Mouse (Mus musculus) limb, embryonic 10.5 days (tissue): Measurements from ENCODE around the gene Rgs19. TPM values are rescaled to one million over a fixed set of nuclear protein-coding genes. Genes with fewer than 3 reads are reported as not detected.

Experiments used
- DNase-seq: peaks from one replicate; pipeline ENCODE4 v3.0.0-alpha.2; 2017; ENCODE audit warnings: low spot score
- H3K27ac ChIP-seq: fragments of 300-500 bp; sonication (generic); 2 replicates; pipeline ENCODE4 v1.5.1; 2016; ENCODE audit warnings: mild to moderate bottlenecking
- H3K27me3 ChIP-seq: fragments of 300-500 bp; sonication (generic); 2 replicates; pipeline ENCODE4 v1.6.1; 2016; ENCODE audit warnings: low read depth, mild to moderate bottlenecking; ENCODE audit not compliant: poor library complexity, severe bottlenecking
- H3K36me3 ChIP-seq: fragments of 300-500 bp; sonication (generic); 2 replicates; pipeline ENCODE4 v1.6.1; 2016; ENCODE audit warnings: mild to moderate bottlenecking, moderate library complexity
- H3K4me1 ChIP-seq: fragments of 300-500 bp; sonication (generic); 2 replicates; pipeline ENCODE4 v1.6.1; 2016
- H3K4me3 ChIP-seq: fragments of 300-500 bp; sonication (generic); 2 replicates; pipeline ENCODE4 v1.5.1; 2016; ENCODE audit warnings: mild to moderate bottlenecking, moderate library complexity
- H3K9me3 ChIP-seq: fragments of 300-500 bp; sonication (generic); replicated peaks from 2 replicates; pipeline ENCODE4 v1.6.1; 2016; ENCODE audit warnings: mild to moderate bottlenecking
- WGBS: fragments of 180-500 bp; shearing (Covaris S2); methylation state at CpG from one replicate; pipeline ENCODE4 v1.1.7; 2016; 5-methylcytosine and 5-hydroxymethylcytosine counted together
- polyA plus RNA-seq: library from polyadenylated mRNA; unstranded; fragments of >200 nt; fragmentation: Nextera tagmentation; extraction: Ambion mirVana; gene quantifications from 2 replicates; pipeline ENCODE4 v1.2.1, GENCODE M21; 2016

Rgs19 gene
- polyA plus RNA-seq, result 94.3 and 96.4 TPM in 2 replicates

DNA sequence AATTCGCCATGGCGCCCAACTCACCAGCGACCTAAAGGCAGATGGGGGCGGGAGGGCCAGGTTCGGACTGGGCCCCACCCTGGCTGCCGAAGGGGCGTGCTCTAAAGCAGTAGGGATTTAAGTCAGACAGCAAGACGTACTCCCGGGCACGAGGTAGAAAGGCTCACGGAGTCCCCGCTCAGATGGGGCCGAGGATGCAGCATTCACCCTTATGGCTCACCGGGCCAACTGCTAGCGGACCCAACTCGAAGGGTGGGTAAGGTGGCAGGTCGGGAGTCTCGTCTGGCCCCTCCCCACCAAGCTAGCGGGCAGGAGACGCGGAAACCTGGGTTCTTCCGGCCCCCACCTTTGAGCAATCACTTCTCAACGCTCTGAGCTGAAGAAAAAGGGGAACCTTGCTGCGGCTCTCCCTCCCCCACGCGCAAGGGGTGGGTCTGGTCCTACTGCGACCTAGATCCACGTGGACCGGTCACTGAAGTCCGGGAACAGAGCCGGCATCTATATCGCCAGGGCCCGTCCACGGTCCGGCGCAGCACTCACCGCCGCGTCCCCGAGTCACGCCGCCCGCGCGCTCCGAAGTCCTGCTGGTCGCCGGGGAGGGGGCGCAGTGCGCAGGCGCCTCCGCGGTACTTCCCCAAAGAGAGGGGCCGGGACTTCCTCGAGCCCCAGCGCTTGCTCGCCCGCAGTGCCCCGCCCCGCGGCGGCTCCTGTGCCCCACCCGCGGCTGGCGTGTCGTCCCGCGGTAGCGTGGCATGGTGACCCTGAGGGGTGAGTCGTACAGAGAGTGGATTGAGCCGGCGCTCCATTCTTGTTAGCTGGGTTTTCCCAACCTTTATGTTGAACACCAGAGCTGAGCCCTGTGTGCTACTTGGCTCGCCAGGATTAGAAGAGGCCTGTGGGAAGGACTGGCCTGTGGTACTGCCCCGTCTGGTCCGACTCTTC, at the start of gene Rgs19:
Gene Rgs19, minus strand, starts transcription at position 639 of the 942 bp plus-strand sequence.
- under 1% methylated on average over 72 of the region's 75 CpGs for WGBS
- peak; percentile 87 for DNase-seq
- H3K36me3 ChIP-seq, result peaks cover 29% of the 10 kb centered on the region

DNA sequence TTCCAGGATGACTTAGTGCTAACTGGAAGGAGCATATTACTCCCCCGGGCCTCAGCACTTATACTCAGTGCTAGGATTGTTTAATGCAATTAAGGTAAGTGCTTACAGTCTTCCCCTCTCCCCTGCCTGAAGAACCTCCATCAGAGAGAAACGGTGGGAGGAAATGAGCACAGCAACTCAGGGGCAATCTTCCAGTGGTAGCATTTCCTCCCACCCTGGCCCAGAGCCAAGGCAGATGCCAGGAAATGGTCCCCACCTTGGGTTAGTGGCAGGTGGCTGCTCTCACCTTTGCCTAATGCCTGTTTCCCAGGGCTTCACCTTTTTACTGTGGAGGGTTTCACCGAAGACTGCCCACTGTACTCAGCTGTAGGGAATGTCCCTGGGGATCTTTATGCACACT, 36.3 kb upstream of the Rgs19 start:
- DNase-seq, result no peak
- WGBS, result 64% methylated on average over 3 of the region's 3 CpGs
- Histone ChIP-seq H3K27me3 (no peaks in the 10 kb centered on the region), H3K9me3 (no peaks in the 10 kb centered on the region), H3K4me3 (no peak overlapping the region), H3K27ac (no peak overlapping the region), H3K4me1 (0 out of 2 replicates have a peak, but pooled peaks cover 2% of the 10 kb centered on the region), H3K36me3 (no peaks in the 10 kb centered on the region)

More for the DNA sequence above, at the start of gene Rgs19:
- peak within 1 kb of the TSS; percentile 77 for H3K4me3 ChIP-seq
- H3K27ac ChIP-seq, result peak within 1 kb of the TSS; percentile 92
- no peaks in the 10 kb centered on the region for H3K9me3 ChIP-seq
- peaks cover 31% of the 10 kb centered on the region for H3K4me1 ChIP-seq
- peaks cover 32% of the 10 kb centered on the region for H3K27me3 ChIP-seq

DNA sequence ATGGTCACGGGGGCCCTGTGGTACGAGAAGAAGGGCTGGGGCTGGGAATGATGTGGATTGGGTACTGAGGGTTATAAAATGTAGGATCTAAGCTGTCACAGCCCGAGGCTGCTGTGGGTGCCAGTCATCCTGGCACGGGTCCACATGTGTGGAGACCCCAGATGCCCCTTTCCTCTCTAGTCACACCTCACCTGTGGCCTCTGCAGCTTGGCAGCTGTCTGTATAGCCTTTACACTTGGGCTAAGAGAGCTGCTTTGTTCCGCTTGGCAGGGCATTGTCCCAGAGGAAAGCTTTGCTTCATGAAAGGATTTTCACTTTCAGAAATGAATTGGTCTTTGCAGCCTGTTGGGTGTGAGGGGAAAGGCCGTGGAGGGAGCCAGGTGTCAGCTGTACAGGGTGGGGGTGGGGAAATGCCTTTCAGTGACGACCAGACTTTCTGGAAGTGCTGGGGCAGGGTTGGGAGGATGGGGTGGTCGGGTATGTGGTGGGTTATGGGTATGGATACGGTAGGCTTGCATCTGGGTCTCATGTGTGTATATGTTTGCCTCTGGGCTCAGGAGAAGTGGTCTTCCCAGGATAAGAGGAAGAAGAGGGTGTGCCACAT, 34.0 kb upstream of the Rgs19 start:
- Histone ChIP-seq H3K4me1 (0 out of 2 replicates have a peak, but pooled peaks cover 2% of the 10 kb centered on the region), H3K27ac (no peak overlapping the region), H3K4me3 (no peak overlapping the region), H3K27me3 (no peaks in the 10 kb centered on the region), H3K9me3 (no peaks in the 10 kb centered on the region), H3K36me3 (no peaks in the 10 kb centered on the region)
- DNase-seq, result no peak
- 61% methylated on average over 9 of the region's 9 CpGs for WGBS

DNA sequence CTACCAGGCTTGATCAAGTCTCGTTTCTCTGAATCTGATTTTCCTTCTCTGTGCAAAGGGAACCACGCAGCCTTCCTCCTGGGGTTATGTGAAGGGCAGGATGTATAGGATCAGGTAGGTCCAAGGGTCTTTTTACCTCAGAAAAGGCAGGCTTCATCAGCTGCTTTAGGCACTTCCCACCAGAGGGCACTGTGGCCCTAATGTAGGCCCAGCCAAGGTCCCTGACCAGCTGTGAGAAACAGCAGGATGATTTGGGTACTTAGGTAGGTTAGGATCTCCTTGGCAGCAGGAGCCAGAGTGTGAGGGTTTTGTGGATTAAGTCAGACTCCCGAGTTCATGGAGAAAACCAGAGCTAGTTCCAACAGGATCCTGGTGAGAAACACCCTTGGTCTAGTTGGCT, 28.4 kb upstream of the Rgs19 start:
- 16% methylated on average over 3 of the region's 3 CpGs for WGBS

DNA sequence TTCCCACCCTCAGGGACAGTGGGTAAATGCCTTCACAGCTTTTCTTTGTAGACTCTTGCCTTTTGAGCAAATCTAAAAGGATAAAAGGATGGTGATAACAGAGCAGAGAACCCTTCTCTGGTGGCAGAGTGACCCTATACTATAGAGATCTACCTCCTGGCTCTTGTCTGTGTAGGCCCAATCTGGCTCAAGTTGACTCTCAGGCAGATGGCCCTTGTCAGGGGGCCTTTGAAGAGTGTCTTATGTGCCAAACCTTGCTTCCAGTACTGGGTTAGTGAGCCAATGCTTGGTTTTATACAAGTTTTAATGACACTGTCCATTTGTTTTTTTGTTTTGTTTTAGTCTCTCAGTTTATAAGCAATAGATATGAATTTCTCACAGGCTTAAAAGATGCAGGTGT, 27.4 kb upstream of the Rgs19 start:
- no peaks in the 10 kb centered on the region for H3K36me3 ChIP-seq
- no peak overlapping the region for H3K27ac ChIP-seq
- no peaks in the 10 kb centered on the region for H3K9me3 ChIP-seq
- no peaks in the 10 kb centered on the region for H3K4me1 ChIP-seq
- no peaks in the 10 kb centered on the region for H3K27me3 ChIP-seq
- no peak overlapping the region for H3K4me3 ChIP-seq
- DNase-seq, result no peak

More for the DNA sequence above, 28.4 kb upstream of the Rgs19 start:
- Histone ChIP-seq H3K4me3 (no peak overlapping the region), H3K4me1 (no peaks in the 10 kb centered on the region), H3K36me3 (no peaks in the 10 kb centered on the region), H3K27me3 (no peaks in the 10 kb centered on the region), H3K9me3 (no peaks in the 10 kb centered on the region), H3K27ac (no peak overlapping the region)
- DNase-seq, result peak; percentile 60

DNA sequence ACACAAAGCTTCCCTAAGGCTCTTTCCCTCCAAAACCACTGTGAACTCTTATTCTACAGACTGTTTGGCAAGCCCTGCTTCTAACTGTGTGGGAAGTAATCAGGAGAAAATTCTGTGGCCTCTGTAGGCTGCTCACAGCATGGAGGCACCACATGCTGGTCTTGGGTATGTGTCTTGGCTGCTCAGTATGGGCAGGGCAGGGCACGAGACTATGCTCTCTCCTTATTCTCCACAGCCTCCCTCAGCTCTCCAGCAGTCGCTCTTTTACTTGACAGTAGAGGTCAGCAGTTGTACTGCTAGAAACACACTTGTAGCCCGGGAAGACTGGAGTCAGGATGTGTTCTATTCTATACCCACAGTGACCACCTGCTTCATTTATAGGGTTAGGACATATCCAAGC, 26.3 kb upstream of the Rgs19 start:
- no peaks in the 10 kb centered on the region for H3K27me3 ChIP-seq
- no peak overlapping the region for H3K27ac ChIP-seq
- H3K36me3 ChIP-seq, result no peaks in the 10 kb centered on the region
- no peak overlapping the region for H3K4me3 ChIP-seq
- 46% methylated on average over 3 of the region's 3 CpGs for WGBS
- no peak for DNase-seq
- H3K4me1 ChIP-seq, result peaks cover 1% of the 10 kb centered on the region; the same call in 1 of the 2 replicates
- no peaks in the 10 kb centered on the region for H3K9me3 ChIP-seq

DNA sequence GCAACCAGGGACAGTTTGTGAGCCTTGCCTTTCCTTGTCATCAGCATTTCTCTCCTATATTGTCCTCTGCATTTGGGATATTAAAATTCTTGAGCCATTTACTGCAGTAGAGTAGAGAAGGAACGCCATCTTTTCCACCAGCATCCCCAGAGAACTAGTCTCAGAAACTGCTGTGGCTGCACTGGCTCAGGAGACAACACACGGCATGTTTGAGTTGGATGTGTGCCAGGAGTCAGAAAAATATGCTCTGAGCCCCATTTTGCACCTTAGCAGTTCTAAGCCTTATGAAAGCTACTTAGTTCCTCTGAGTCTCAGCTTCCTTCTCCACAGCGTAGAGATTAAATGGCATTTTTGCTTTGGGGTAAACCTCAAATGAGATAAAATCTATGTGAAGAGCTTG, 23.2 kb upstream of the Rgs19 start:
- peaks cover 4% of the 10 kb centered on the region; the same call in 1 of the 2 replicates for H3K4me1 ChIP-seq
- no peak for DNase-seq
- H3K36me3 ChIP-seq, result no peaks in the 10 kb centered on the region
- WGBS, result 92% methylated on average over 3 of the region's 3 CpGs
- no peak overlapping the region for H3K4me3 ChIP-seq
- H3K27me3 ChIP-seq, result no peaks in the 10 kb centered on the region
- H3K27ac ChIP-seq, result no peak overlapping the region
- no peaks in the 10 kb centered on the region for H3K9me3 ChIP-seq

DNA sequence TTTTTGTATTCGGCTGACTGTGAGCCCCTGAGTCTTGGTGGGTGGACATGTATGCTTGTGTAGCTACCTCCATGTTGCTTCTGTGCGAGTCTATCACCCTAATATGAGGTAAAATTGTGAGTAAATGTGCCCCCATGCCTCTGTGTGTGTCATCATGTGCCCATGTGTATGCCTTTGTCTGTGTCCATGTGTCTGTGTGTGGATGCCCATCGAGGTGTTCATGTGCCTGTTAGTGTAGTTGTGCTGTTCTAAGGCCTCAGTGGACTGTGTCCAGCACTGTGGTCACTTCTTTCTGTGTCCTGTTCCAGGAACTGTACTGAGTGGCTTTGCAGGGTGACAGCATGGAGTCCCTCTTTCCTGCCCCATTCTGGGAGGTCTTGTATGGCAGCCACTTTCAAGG, 21.6 kb upstream of the Rgs19 start:
- DNase-seq, result no peak
- WGBS, result 85% methylated on average over 3 of the region's 3 CpGs
- Histone ChIP-seq H3K36me3 (no peaks in the 10 kb centered on the region), H3K9me3 (no peaks in the 10 kb centered on the region), H3K27ac (no peak overlapping the region), H3K4me1 (peaks cover 4% of the 10 kb centered on the region; the same call in 1 of the 2 replicates), H3K4me3 (peak overlapping the region; percentile 33; the same call in 1 of the 2 replicates), H3K27me3 (no peaks in the 10 kb centered on the region)

DNA sequence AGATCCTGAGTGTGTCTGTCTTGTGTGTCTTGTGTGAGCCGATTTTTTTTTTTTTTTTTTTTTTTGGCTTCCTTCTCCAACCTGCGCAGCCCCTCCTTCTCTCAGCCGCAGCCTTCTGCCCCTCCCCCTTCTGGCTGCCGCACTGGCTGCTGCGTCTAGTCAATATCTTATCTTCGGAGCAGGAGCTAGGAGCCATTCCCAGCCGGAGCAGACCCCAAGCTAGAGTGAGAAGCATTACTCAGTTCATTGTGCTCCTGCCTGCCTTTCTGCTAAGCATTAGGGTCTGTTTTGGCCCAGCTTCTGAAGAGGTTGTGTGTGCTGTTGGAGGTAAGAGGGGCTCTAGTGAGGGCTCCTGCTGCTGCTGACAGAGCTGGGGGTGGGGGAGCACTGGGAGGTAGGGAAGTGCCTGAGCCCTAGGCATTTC, 21.1 kb upstream of the Rgs19 start, which contains the start of gene Oprl1:
Gene Oprl1, plus strand, starts transcription at position 114 of the 424 bp plus-strand sequence.
- H3K27ac ChIP-seq, result no peak within 1 kb of the TSS
- DNase-seq, result no peak
- no peaks in the 10 kb centered on the region for H3K27me3 ChIP-seq
- H3K36me3 ChIP-seq, result no peaks in the 10 kb centered on the region
- peaks cover 4% of the 10 kb centered on the region; the same call in 1 of the 2 replicates for H3K4me1 ChIP-seq
- H3K9me3 ChIP-seq, result no peaks in the 10 kb centered on the region
- H3K4me3 ChIP-seq, result peak within 1 kb of the TSS; percentile 33; the same call in 1 of the 2 replicates
- WGBS, result 2% methylated on average over 7 of the region's 7 CpGs

DNA sequence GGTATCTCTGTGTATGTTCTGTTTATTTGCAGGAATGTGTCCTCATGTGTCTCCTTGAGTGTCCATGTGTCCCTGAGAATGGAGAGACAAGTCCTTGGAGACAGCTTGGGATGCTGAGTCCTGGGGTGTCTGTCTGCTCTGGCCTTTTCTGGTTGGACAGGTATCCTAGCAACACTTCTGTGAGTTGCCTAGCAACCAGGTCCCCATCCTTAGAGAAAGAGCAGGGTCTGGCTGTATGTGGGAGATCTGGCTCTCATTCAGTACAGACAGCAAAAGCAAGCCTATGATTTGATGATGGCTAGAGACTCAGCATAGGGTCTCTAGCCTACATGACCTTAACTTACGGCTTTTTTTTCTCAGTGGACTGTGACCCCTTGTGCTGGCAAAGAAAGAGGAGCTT, 20.0 kb upstream of the Rgs19 start:
- H3K27ac ChIP-seq, result no peak overlapping the region
- H3K4me1 ChIP-seq, result peaks cover 4% of the 10 kb centered on the region; the same call in 1 of the 2 replicates
- no peaks in the 10 kb centered on the region for H3K36me3 ChIP-seq
- H3K9me3 ChIP-seq, result no peaks in the 10 kb centered on the region
- WGBS, result 74% methylated on average over 1 of the region's 1 CpGs
- H3K4me3 ChIP-seq, result no peak overlapping the region
- H3K27me3 ChIP-seq, result no peaks in the 10 kb centered on the region
- DNase-seq, result no peak

DNA sequence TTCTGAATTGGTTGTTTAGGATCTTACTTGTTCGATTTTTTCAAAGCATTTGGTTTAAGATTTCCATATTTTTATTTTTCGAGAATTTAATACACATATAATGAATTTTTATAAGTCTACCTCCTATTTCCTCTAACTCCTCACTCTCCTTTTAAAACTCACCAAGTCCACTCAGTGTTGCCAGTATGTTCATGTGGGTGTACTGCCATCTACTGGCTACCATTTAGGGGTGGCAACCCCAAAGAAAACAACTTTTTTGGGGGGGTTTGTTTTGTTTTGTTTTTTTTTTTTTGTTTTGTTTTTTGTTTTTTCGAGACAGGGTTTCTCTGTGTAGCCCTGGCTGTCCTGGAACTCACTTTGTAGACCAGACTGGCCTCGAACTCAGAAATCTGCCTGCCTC, 12.9 kb upstream of the Rgs19 start:
- Histone ChIP-seq H3K27me3 (no peaks in the 10 kb centered on the region), H3K4me3 (no peak overlapping the region), H3K9me3 (no peaks in the 10 kb centered on the region), H3K4me1 (no peaks in the 10 kb centered on the region), H3K27ac (no peak overlapping the region), H3K36me3 (no peaks in the 10 kb centered on the region)
- DNase-seq, result no peak
- 38% methylated on average over 4 of the region's 4 CpGs for WGBS

DNA sequence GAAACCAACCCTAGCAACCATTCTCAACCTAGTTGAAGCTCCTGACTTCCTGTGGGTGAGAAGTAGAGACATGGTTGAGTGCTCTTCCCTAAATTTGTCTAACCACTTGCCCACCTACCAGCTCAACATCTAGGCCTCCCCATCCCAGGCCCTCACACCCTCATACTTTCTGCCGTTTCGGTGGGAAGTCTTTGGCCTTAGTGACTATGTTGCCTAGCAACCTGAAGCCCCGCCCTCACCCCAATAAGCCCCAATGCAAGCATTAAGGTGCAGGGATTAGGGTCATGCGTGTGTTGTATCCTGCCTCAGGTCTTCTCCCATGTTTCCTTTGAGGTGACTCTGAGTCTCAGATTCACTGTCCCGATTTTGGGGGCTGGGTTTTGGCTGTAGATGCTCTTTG, 4.5 kb upstream of the Rgs19 start, which contains the start of gene Lkaaear1:
Gene Lkaaear1, minus strand, starts transcription at position 202 of the 400 bp plus-strand sequence.
- WGBS, result 52% methylated on average over 5 of the region's 5 CpGs
- no peak within 1 kb of the TSS for H3K4me3 ChIP-seq
- H3K4me1 ChIP-seq, result peaks cover 8% of the 10 kb centered on the region
- H3K36me3 ChIP-seq, result no peaks in the 10 kb centered on the region
- H3K27ac ChIP-seq, result no peak within 1 kb of the TSS
- no peak for DNase-seq
- no peaks in the 10 kb centered on the region for H3K9me3 ChIP-seq
- peaks cover 32% of the 10 kb centered on the region for H3K27me3 ChIP-seq
